Mouse (Mus musculus): ENCODE measurements around the gene Atg7. TPM values are rescaled to one million over a fixed set of nuclear protein-coding genes. Genes with fewer than 3 reads are reported as not detected.

Gene Atg7
- total RNA-seq, 2 experiments from 2014 or later = 22.4 to 27.5 TPM

DNA sequence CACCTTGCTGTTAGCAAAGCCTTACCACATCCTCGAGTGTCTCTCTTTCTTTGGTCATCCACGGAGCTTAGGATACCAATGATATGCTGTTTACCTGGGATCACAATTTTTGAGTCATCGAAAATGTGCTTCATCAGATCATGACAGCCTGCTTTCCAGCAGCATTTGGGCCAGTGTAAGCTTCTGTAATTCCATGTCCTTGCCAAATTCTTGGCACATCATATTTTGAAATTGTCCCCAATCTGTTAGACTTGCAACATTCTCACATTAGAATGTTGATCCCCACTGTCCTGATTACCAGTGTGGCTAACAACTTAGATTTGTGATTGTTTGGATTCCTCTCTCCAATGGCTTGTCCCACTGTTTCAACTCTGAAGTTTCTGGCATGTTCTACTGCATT lies 144.7 kb downstream of the Atg7 start:
- DNase-seq = no peak

- no peak for DNase-seq
Measured at GRCm38 (mm10) chr6:114788663-114789062, 145.8 kb downstream of the Atg7 start.

DNA sequence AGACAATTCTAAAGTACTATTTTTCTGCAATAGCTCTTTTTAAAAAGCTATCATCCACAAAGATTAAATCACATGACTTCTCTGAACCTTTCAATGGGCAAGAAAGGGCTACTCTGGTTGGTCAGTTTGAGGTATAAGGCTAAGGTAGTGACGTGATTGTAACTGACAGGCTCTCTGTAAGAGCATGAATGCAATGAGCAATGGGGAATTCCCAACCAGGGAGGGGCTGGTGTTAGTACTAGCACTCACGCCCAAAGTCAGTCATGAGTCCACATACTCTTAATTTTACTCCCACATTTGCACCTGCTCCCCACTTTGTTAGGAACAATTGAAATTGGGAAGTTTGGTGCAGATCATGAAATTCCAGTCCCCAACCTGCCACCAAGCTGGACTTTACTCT lies 147.2 kb downstream of the Atg7 start:
- DNase-seq = no peak

GRCm38 (mm10) chr6:114790902-114791301 lies 148.0 kb downstream of the Atg7 start:
- DNase-seq = no peak

DNA sequence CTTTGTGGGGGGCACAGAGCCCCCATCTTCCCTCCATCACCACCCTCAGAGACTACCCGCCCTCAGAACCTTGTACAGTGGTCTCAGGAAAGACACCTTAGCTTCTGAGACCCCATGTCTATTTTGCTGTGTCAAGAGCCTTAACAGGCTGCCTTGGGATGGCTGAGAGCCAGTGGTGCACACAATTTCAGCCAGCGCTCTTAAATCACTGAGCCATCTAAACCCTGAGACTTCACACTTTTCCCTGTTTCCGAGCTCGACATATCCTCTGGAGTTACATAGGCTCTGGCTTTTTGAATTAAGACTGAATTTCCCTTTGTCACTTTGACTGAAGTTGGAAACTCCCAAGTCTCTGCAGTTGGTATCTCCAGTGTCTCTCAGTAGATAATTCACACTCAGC lies 148.9 kb downstream of the Atg7 start:
- no peak for DNase-seq

DNA sequence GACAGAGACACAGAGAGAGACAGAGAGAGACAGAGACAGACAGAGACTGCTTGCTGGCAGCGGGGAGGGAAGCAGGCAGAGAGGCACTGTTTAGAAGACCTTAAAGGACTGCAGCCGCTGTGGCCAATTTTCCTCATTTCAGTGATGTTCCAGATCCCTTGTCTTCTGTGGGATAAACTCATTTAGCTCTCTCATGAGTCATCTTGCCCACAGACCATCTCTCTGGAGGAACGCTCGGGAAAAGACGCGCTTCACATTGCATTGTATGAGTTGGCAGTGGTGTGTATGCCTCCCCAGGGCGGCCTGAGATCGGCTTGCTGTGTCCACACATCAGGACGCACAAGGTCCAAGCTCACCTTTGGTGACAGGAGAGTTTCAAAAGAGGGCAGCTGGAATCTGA lies 151.8 kb downstream of the Atg7 start:
- no peak for DNase-seq

- DNase-seq = no peak
Measured at GRCm38 (mm10) chr6:114795706-114796325, 152.9 kb downstream of the Atg7 start.

DNA sequence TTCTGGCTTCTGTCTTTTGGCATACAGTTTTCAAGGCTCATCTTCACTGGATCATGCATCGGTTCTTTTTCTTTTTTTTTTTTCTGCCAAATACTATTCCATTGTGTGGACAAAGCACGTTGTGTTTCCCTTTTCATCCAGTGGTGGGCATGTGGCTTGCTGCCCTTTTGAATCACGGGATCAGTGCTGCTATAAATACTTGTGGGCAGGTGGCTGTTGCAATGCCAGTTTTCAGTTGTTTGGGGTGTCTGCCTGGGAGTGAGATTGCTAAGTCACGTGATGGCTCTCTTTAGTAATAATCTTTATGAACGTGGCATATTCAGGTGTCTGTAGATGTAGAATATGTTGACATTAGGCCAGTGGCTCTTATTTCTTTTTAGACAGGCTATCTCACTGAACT lies 155.0 kb downstream of the Atg7 start:
- no peak for DNase-seq

DNA sequence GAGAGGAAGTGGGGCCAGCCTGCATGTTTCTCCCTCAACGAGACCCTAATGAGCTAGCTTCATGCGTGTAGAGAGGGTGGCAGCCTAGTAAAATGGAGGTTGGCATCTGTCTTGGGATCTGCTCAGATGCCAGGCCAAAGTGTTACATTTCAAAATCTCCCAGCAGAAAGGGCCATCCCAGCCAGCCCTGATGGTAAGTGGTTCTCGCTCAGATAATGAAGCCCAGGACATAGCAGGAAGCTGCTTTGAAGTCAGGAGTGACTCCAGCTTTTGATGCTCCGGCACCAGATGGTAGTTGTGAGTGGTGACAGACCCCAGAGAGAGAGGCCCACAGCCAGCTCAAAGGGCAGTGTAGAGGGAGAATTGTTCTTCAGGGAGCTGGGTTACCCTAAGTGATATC lies 155.8 kb downstream of the Atg7 start:
- no peak for DNase-seq

DNA sequence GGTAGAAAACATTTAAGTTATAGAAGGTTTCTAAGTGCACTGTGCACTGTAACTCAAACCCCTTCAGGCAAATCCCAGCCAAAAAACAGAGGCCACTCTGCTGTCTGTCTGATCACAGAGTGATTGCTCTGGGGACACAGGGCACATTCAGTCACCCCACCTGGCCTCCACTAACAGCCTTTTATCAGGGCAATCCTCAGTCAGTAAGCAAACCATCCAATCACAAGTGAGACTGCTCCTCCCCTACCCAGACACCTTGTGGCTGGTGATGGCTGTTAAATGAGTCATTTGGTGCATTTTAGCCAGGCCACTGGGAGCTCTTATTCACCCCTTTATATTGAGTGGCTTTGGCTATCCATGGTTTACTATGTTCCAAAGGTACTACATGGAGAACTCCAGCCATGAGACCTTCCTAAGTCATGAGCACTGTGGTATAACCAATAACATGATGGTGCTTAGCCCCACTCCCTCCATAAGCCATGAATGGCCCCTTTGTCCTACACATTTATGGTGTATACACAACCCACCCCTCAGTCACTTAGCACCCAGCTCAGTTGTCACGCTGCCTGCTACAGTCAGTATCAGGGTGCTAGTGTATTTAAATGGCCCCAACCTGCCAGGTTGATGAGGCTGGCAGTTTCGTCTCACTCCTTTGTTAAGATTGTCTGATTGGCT lies 157.5 kb downstream of the Atg7 start:
- DNase-seq = no peak

GRCm38 (mm10) chr6:114803915-114804535 lies 161.1 kb downstream of the Atg7 start:
- DNase-seq = no peak

- DNase-seq = no peak
Measured at GRCm38 (mm10) chr6:114804866-114805265, 162.0 kb downstream of the Atg7 start.

GRCm38 (mm10) chr6:114805927-114806326 lies 163.0 kb downstream of the Atg7 start:
- DNase-seq = no peak

DNA sequence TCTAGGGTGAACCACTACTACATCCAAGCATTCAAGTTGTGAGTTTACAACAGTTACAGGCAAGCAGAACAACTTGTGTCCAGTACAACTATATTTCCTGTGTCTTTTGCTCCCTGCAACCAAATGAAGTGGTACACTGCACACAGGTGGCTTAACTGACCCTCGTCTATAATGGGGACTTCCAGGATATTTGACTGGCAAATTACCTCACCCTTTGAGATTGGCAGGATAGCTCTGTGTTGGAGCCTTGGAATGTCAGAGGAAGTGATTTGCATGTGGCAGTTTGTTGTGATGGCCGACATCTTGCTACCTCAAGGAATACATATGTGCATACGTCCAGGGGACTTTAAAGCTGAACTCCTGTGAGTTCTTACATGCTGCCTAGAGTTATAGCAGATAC lies 164.6 kb downstream of the Atg7 start:
- DNase-seq = no peak

GRCm38 (mm10) chr6:114808654-114809430 lies 165.9 kb downstream of the Atg7 start:
- no peak for DNase-seq

GRCm38 (mm10) chr6:114809431-114809811 lies 166.5 kb downstream of the Atg7 start:
- no peak for DNase-seq

DNA sequence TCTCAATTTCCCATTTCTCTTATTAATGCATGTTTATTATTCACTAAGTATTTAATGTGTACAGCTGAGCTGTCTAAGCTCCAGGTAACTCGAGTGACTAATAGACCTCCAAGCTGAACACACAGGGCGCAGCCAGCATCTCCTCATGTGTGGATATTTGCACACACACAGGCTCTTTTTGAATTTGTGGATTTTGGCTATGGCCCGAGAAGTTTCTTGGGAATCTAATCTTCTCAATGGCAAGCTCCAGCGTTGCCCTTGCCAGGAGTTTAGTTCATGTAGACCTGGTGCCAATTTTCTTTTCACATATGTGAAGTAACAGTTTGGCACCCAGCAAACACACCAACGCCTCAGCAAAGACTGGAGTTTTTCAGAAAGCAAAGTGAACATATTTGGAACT lies 169.4 kb downstream of the Atg7 start:
- peak; percentile 60 for DNase-seq

GRCm38 (mm10) chr6:114812779-114813178 lies 169.9 kb downstream of the Atg7 start:
- no peak for DNase-seq

- no peak for DNase-seq
Measured at GRCm38 (mm10) chr6:114814199-114814881, 171.4 kb downstream of the Atg7 start.

- DNase-seq = no peak
Measured at GRCm38 (mm10) chr6:114814882-114815650, 172.2 kb downstream of the Atg7 start.

- DNase-seq = no peak
Measured at GRCm38 (mm10) chr6:114817948-114818347, 175.1 kb downstream of the Atg7 start.

DNA sequence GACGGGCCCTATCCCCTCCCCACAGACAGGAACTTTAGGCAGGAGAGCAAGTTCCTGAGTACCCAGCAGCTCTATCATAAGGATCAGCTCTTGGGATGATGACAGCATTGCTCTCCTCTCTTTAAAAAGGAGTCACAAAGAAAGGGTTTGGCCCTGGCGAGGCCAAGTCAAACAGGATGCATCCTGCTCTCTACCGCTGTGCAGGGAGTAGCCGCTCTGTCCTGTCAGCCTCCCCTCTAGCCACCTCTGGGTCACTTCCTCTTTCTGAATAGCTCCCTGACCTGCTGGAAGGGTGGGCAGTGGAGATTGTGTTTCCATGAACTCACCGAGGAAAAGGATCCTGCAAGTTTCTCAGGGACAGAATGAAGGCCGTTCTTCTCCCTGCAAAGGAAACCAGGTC lies 175.6 kb downstream of the Atg7 start:
- no peak for DNase-seq
